Mouse (Mus musculus): ENCODE measurements around the gene Tcfl5. TPM values are rescaled to one million over a fixed set of nuclear protein-coding genes. Genes with fewer than 3 reads are reported as not detected.

The Tcfl5 gene
- polyA plus RNA-seq, 3 experiments from 2014 or later, result 0.28 TPM; not detected in 2

DNA sequence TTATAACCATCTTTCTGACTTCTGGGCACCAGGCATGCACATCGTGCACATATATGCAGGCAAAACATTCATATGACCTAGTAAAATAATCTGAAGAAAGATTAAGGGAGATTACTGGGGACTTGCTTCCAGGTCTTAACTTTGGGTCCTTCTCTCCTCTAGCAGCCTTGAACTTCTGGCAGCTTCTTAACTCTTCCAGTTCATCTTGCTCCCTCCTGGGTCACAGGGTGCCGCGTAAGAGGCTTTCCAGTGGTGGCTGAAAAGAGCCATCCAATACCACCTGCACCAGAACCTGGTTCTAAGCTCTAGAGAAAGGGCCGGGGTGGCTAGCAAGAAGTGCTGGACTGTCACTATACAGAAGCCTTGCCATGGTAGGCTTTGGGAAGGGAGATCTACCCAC, 45.0 kb downstream of the Tcfl5 start, which contains the start of gene Col9a3:
Gene Col9a3, plus strand, starts transcription at position 301 of the 400 bp plus-strand sequence.
- no peak for ATAC-seq

DNA sequence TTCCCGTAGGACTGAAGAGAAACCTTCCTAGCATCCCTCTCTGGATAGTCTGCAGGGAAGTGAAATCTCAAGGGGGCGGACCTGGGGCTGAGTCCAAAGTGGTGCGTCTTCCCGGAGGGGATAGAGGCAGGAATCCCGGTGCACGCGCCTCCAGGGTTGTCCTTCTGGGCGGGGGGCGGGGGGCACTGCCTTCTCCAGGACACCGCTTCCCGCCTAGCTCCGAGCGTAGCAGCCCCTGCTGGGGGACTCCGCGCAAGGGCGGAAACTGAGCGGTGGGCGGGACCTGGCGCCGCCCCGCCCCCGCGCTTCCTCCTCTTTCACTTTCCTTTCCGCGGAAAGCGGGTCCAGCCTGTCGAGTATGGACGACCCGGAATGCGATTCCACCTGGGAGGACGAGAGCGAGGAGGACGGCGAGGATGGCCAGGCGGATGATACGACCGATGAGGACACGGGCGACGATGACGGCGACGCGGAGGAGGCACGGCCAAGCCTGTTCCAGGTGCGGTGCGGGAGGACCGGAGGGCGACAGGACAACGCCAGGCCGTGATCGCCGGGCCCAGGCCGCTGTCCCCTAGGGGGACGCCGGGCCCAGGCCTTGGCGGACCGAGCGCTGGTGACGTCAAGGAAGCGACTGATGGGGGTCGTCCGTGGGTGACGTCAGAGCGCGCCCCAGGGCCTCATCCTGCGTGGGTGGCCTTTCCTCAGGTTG, 53.2 kb downstream of the Tcfl5 start, which contains the start of gene Ogfr:
Gene Ogfr, plus strand, starts transcription at position 123 of the 709 bp plus-strand sequence.
- peak; percentile 97 for ATAC-seq

DNA sequence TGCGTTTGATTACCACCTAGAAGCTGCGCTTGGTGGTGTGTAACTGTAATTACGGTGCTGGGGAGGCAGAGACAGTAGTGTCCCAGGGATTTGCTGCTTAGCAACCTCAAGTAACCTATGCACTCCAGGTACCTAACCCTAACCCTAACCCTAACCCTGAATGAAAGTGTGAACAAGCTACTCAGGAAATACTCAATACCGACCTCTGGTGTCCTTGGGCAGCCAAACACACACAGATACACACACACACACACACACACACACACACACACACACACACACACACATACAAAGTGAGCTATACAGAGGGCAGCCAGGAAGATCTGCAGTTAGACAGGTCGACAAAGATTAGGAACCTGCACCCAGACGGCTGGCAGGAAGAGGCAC, 53.8 kb downstream of the Tcfl5 start:
- no peak for ATAC-seq

GRCm38 (mm10) chr2:180583154-180583507, 59.4 kb downstream of the Tcfl5 start:
- no peak for ATAC-seq

DNA sequence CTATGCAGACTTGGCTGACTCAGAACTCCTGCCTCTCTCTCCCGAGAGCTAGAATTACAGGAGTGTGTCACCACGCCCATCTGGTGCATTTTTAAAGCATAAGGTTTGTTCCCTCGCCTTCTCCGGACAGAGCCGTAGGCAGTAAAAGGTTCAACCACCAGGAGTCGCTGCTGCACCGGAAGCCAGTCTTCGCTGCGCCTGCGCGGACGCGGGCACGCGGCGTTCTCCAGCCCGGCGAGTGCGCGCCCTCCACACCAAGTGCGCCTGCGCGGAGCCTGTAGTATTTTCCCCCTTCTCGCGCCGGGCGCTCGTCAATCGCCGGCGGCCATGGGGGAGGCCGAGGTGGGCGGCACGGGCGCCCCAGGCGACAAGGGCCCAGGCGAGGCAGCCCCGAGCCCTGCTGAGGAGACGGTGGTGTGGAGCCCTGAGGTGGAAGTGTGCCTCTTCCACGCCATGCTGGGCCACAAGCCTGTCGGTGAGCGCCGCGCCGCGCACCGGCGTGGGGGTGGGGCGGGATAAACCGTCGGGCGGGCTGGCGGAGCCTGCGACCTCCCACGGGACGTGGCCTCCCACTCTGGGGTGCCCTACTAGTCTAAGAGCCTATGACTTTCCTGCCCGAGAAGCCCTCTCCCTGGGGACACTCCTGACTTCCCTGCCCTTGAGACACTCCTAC, 59.9 kb downstream of the Tcfl5 start:
- ATAC-seq, result peak; percentile 87

- ATAC-seq, result no peak
Measured at GRCm38 (mm10) chr2:180581002-180581401, 61.5 kb downstream of the Tcfl5 start, which contains the start of gene Mrgbp. Gene Mrgbp (plus strand): TSS chr2:180581304.

GRCm38 (mm10) chr2:180578686-180579085, 63.8 kb downstream of the Tcfl5 start:
- ATAC-seq, result peak; percentile 58

DNA sequence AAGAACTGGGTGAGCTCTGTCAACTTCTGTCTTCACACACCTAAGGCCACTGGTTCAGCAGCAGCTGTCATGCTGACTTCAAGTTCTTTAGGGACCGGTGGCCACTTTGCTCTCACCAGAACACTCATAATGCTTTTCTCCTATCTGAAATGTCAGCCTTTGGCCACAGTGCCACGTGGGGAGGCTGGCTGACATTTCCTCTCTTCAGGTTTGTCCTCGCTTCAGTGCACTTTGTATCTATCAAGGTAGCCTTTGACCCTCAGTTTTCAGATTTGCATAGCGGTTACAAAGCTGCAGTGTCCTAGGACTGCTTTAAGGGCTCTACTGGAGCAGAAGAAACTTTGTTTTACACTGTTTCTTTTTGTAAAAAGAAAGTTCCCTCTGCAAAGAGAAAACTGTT, 66.0 kb downstream of the Tcfl5 start:
- ATAC-seq, result no peak

Other genes with a start within 250 kb of the Tcfl5 start
- 1 to 10 TPM in 2 of 3 experiments, under 1 TPM in 1; 0.83 to 4.8 (median 2.2) TPM for gene Slco4a1, start 186.5 kb downstream of the Tcfl5 start, polyA plus RNA-seq (2017; shearing (Covaris generic))
- gene Ntsr1, start 142.7 kb downstream of the Tcfl5 start, polyA plus RNA-seq (2017; shearing (Covaris generic)), result not detected
- gene Mrgbp, start 61.4 kb downstream of the Tcfl5 start, polyA plus RNA-seq (2017; shearing (Covaris generic)), result 10 to 100 TPM; 15.8 to 28.5 (median 21.4) TPM
- 10 to 100 TPM; 11.2 to 19.9 (median 12.3) TPM for gene Ogfr, start 53.5 kb downstream of the Tcfl5 start, polyA plus RNA-seq (2017; shearing (Covaris generic))
- 1 to 10 TPM in 1 of 3 experiments, under 1 TPM in 2; 0.19 to 1.5 (median 0.87) TPM for gene Col9a3, start 44.9 kb downstream of the Tcfl5 start, polyA plus RNA-seq (2017; shearing (Covaris generic))
- 10 to 100 TPM; 36.4 to 52.4 (median 45.3) TPM for gene Dido1, start 67.3 kb upstream of the Tcfl5 start, polyA plus RNA-seq (2017; shearing (Covaris generic))
- 10 to 100 TPM; 20.2 to 22.8 (median 22.4) TPM for gene Gid8, start 67.4 kb upstream of the Tcfl5 start, polyA plus RNA-seq (2017; shearing (Covaris generic))
- 10 to 100 TPM; 31.7 to 86.8 (median 66.9) TPM for gene Slc17a9, start 82.6 kb upstream of the Tcfl5 start, polyA plus RNA-seq (2017; shearing (Covaris generic))
- not detected for gene Bhlhe23, start 134.2 kb upstream of the Tcfl5 start, polyA plus RNA-seq (2017; shearing (Covaris generic))